Comparison of ENCODE assay signal across 8 mouse cellular contexts in the genomic region with DNA sequence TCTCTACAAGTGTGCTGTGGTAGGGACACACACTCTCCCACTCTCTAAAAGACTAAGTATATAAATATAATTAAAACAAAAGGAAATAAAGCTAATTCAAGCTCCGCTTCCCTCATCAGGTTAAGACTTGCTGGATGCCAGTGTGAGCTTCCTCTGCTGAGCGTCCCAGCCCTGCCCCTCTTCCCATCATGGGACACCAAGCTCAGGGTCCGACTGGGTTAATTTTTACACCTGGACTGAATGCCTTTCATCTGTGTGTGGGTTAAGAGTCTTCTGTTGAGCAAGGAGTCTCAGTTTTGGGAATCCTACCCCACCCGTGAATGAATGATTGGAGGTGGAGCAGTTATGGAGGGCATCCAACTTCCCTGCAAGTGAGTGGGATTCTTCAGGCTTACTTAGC. TPM values are rescaled to one million over a fixed set of nuclear protein-coding genes. Genes with fewer than 3 reads are reported as not detected.
A peak's percentile ranks its signal among the peaks of the same experiment; 100 is the strongest.
DNase-seq lines count a peak whose midpoint lies in the region; ATAC-seq and TF ChIP-seq lines count a peak whose summit lies in the region.
"Had no signal": no experiment of that assay in that cellular context is flagged by ENCODE, and none has a peak within 500 bp of the region (broad histone marks: within the 10 kb centered on the region; RNA-seq: fewer than 3 reads in every experiment).

No protein-coding gene starts in this region.

- WGBS in embryonic facial prominence, embryonic 13.5 days: 48% methylated on average over 4 of the region's 4 CpGs
- 65% methylated on average over 4 of the region's 4 CpGs for WGBS in midbrain, embryonic 10.5 days

- H3K4me2 ChIP-seq in embryonic facial prominence, embryonic 13.5 days: peak overlapping the region; percentile 70

- H3K9me3 ChIP-seq in ES-E14 (ENCODE audit: control insufficient read depth, insufficient read depth, low read depth, low read length): no peaks in the 10 kb centered on the region
- H3K9me3 ChIP-seq in embryonic facial prominence, embryonic 13.5 days: no peaks in the 10 kb centered on the region
- no peaks in the 10 kb centered on the region for H3K9me3 ChIP-seq in midbrain, embryonic 10.5 days (replicated peaks)

- in situ Hi-C loops in ES-E14 (cut with MboI; ENCODE audit: low sequenced_read_pairs in 2 of 2, unreplicated experiment in 2 of 2): no loop called here

- no peak for ATAC-seq in embryonic facial prominence, embryonic 13.5 days (ENCODE audit: insufficient number of reproducible peaks, insufficient read depth, low FRiP score, low TSS enrichment, low read depth)

- peak overlapping the region; percentile 36 to 58; a peak in 2 of 4 replicates for H3K4me3 ChIP-seq in ES-E14 (ENCODE audit: insufficient read depth in 1 of 2, low read depth in 1 of 2, low read length in 2 of 2, poor library complexity in 1 of 2, severe bottlenecking in 1 of 2)
- peak overlapping the region; percentile 40 for H3K4me3 ChIP-seq in embryonic facial prominence, embryonic 13.5 days
- peak overlapping the region; percentile 42; the same call in 1 of the 2 replicates for H3K4me3 ChIP-seq in midbrain, embryonic 10.5 days

- no peak for DNase-seq in ES-E14 (ENCODE audit: low read depth, low spot score)
- peak; percentile 34 for DNase-seq in kidney, adult 18-20 months
- no peak for DNase-seq in midbrain, embryonic 10.5 days (ENCODE audit: low spot score)
- no peak for DNase-seq in spleen, postnatal 4 days (ENCODE audit: low spot score in 2 of 2)
- no peak for DNase-seq in gastrocnemius, postnatal 10 days
- no peak for DNase-seq in left cerebral cortex, postnatal 25 days (ENCODE audit: low spot score in 2 of 2)

- no peaks in the 10 kb centered on the region for H3K36me3 ChIP-seq in ES-E14 (ENCODE audit: control insufficient read depth, insufficient read depth, low read length, poor library complexity, severe bottlenecking)
- no peaks in the 10 kb centered on the region for H3K36me3 ChIP-seq in embryonic facial prominence, embryonic 13.5 days
- H3K36me3 ChIP-seq in midbrain, embryonic 10.5 days: no peaks in the 10 kb centered on the region

- intact Hi-C loops in left cerebral cortex, postnatal 25 days (cut with DNase I): no loop called here

- peak overlapping the region; percentile 78 for H3K27ac ChIP-seq in ES-E14 (ENCODE audit: insufficient read depth, low read depth, low read length, poor library complexity, severe bottlenecking)
- peak overlapping the region; percentile 83 for H3K27ac ChIP-seq in embryonic facial prominence, embryonic 13.5 days
- H3K27ac ChIP-seq in midbrain, embryonic 10.5 days (replicated peaks): peak overlapping the region; percentile 80
- H3K27ac ChIP-seq: macrophage had no signal

- H3K9ac ChIP-seq in ES-E14 (ENCODE audit: insufficient read depth, low read depth, low read length, poor library complexity, severe bottlenecking): peak overlapping the region; percentile 44; the same call in 1 of the 2 replicates
- peak overlapping the region; percentile 61; the same call in 1 of the 2 replicates for H3K9ac ChIP-seq in embryonic facial prominence, embryonic 13.5 days

- H3K4me1 ChIP-seq in ES-E14 (ENCODE audit: control insufficient read depth in 2 of 2, insufficient read depth in 2 of 2, low read length in 2 of 2, poor library complexity in 1 of 2): peaks cover 2 to 15% of the 10 kb centered on the region in 2 experiments; a peak in 2 of 4 replicates
- H3K4me1 ChIP-seq in embryonic facial prominence, embryonic 13.5 days: peaks cover 42% of the 10 kb centered on the region
- H3K4me1 ChIP-seq in midbrain, embryonic 10.5 days: peaks cover 72% of the 10 kb centered on the region

- no peaks in the 10 kb centered on the region for H3K27me3 ChIP-seq in embryonic facial prominence, embryonic 13.5 days
- peaks cover 59% of the 10 kb centered on the region for H3K27me3 ChIP-seq in midbrain, embryonic 10.5 days (ENCODE audit: low read depth, poor library complexity, severe bottlenecking)

TF ChIP-seq in ES-E14, 5 proteins besides CTCF, POLR2A, EP300 and RAD21:
- no peak for TF ChIP-seq MAFK (IDR thresholded peaks at IDR 0.05; ENCODE audit: insufficient read depth, low read depth, low read length)
- no peak for TF ChIP-seq ZC3H11A (IDR thresholded peaks at IDR 0.05; ENCODE audit: borderline replicate concordance, low read depth, low read length)
- no peak for TF ChIP-seq CHD2 (IDR thresholded peaks at IDR 0.05; ENCODE audit: low read depth, low read length)
- TF ChIP-seq HCFC1 (IDR thresholded peaks at IDR 0.05; ENCODE audit: borderline replicate concordance, insufficient read depth, low read length): no peak
- no peak for TF ChIP-seq ZNF384 (IDR thresholded peaks at IDR 0.05; ENCODE audit: low read depth, low read length)

RNA-seq across cellular contexts. Expression of a gene that starts 35.6 kb away (rescaled TPM):
- not detected in 2 replicates for total RNA-seq in ES-E14 (2012; rRNA removed)
- not detected in 2 replicates for polyA plus RNA-seq in embryonic facial prominence, embryonic 13.5 days (2015; fragmentation: Nextera tagmentation; extraction: Ambion mirVana)
- polyA plus RNA-seq in midbrain, embryonic 10.5 days (2016; fragmentation: Nextera tagmentation; extraction: Ambion mirVana): not detected in 2 replicates
- total RNA-seq in gastrocnemius, postnatal 10 days (2021): not detected
- total RNA-seq in left cerebral cortex, postnatal 25 days (2021): not detected
- polyA plus RNA-seq: macrophage had no signal
